Mouse (Mus musculus): ENCODE results near the gene Klf13. TPM values are rescaled to one million over a fixed set of nuclear protein-coding genes. Genes with fewer than 3 reads are reported as not detected.

Gene Klf13
- total RNA-seq, 2 experiments from 2014 or later: 161 to 167 TPM

GRCm38 (mm10) chr7:63895223-63895622, 43.5 kb downstream of the Klf13 start:
- intact Hi-C loops (cut with DNase I): no loop called here
- no peak for DNase-seq (ENCODE audit: low spot score in 2 of 2)

DNA sequence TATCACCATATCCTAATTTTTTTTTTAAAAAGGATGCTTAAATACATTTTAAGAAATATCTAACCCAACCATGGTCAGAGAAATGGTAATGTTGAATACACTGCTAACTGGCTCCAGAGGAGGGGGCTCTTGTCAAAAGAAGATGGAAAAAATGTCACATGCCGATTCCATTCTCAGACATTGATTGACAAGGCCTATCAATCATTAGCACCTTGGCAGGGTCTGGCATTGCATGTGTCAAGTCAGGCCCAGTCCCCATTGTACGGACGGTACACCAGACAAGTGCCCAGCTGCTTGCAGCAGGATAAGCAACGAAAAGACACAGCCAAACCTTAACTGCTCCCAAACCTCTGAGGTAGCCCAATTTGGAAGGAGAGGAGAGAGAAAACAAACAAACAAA, 44.1 kb downstream of the Klf13 start:
- intact Hi-C loops (cut with DNase I): no loop called here

DNA sequence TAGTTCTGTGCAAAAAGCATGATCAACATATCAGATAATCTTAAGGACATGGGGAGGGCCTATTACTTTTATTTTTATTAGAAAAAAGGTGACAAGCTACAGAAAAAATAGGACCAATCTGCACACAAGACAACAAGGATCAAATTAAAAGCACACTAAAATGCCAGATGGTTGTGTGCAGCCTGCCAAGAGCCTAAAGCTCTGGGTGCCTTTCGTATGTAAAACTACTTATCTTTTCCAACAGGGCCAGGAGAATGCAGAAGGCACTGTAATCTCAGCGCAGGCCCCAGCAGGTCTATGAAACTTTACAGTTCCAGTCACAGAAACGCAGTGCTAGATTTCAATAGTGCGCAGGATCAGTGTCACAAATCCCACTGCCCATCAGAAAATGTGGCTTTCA, 45.0 kb downstream of the Klf13 start:
- no peak for DNase-seq (ENCODE audit: low spot score in 2 of 2)
- intact Hi-C loops (cut with DNase I): loop anchor here (1.0 kb wide), 1 partner anchor 35 kb away; no protein-coding TSS in a partner anchor

More for the DNA sequence above, 44.1 kb downstream of the Klf13 start:
- DNase-seq (ENCODE audit: low spot score in 2 of 2): no peak

DNA sequence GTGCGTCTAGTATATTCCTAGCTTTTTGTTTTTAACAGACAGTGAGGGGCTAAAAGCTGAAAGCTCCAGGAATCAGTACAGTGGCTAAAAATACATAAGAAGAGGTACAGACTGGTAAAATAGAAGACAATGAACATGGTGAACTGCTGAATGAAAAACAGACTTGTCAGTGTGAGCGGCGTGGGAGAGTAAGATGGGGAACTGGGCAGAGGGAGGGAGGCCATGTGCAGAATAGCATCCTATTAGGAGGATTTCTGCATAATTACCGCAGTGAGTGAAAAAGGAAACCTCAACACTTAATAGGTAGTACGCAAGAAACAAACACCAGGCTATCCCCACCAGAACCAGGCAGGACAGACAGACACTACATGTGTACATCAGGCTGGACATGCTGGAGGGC, 45.5 kb downstream of the Klf13 start:
- intact Hi-C loops (cut with DNase I): loop anchor here (1.0 kb wide), 1 partner anchor 35 kb away; no protein-coding TSS in a partner anchor
- DNase-seq (ENCODE audit: low spot score in 2 of 2): peak in 1 of 2 experiments; percentile 45

- intact Hi-C loops (cut with DNase I): no loop called here
- no peak for DNase-seq (ENCODE audit: low spot score in 2 of 2)
Measured at GRCm38 (mm10) chr7:63891488-63892075, 47.1 kb downstream of the Klf13 start.

- peak in 1 of 2 experiments; percentile 1 for DNase-seq (ENCODE audit: low spot score in 2 of 2)
- intact Hi-C loops (cut with DNase I): no loop called here
Measured at GRCm38 (mm10) chr7:63889116-63889975, 49.4 kb downstream of the Klf13 start.

- intact Hi-C loops (cut with DNase I): no loop called here
- no peak for DNase-seq (ENCODE audit: low spot score in 2 of 2)
Measured at GRCm38 (mm10) chr7:63888674-63889073, 50.0 kb downstream of the Klf13 start.

DNA sequence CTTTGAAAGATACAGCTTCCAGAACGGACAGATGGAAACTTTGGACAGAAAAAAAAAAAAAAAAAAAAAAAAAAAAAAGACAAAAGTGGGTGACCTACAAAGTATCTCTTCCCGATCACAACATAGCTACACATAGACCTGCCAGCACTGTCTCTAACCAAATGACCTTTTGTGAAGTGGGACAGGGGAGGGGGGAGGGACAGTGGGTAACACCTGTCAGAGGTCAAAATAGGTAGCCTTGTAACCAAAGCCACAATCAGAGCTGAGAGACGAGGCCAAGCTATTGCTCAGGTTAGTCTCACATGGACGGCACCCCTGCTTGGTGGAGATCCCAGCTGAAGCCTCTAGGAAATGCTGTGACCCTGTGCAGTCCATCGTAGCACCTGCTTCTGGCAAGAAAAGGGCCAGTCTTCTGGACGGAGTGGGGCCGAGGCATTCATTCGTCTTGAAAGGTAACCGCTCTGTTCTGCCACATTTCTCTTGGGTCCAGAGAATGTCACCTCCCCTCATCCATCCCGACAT, 51.1 kb downstream of the Klf13 start:
- no peak for DNase-seq (ENCODE audit: low spot score in 2 of 2)
- intact Hi-C loops (cut with DNase I): no loop called here

GRCm38 (mm10) chr7:63887034-63887551, 51.6 kb downstream of the Klf13 start:
- intact Hi-C loops (cut with DNase I): no loop called here
- no peak for DNase-seq (ENCODE audit: low spot score in 2 of 2)

DNA sequence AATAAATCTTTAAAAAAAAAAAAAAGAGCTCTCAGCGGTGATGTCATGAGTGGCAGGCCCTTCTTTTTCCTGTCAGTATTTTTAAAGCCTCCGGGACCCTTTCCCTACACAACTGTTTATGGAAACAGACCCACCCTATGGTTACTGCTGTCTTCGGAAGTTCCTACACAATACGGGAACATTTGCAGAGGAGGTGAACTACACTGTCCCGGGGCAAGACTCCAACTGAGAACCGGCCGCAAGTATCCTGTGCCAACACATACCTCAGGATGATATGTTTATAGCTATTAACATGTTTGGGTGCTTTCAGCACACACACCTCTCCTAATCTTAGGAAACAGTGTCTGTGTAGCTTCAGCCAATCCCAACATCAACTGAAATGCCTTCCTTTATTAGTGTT, 53.7 kb downstream of the Klf13 start:
- DNase-seq (ENCODE audit: low spot score in 2 of 2): no peak
- intact Hi-C loops (cut with DNase I): no loop called here

DNA sequence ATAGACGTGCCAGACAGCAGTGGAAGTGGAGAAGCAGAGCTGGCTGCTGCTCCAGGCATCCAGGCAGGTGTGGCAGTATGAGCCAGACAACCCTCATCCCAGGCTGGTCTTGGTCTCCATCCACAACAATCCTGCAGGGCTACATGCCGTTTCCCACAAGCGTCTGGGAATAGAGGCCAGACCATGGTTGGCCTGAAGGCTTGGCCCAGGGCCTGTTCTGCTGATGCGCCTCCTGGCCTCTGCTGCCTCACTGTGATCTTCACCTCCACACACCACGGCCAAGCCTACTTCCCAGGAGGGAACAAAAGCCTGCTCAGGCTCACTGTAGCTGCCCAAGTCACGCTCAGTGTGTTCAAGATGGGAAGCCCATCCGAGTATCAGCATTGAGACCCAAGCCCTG, 56.0 kb downstream of the Klf13 start:
- no peak for DNase-seq (ENCODE audit: low spot score in 2 of 2)
- intact Hi-C loops (cut with DNase I): no loop called here

DNA sequence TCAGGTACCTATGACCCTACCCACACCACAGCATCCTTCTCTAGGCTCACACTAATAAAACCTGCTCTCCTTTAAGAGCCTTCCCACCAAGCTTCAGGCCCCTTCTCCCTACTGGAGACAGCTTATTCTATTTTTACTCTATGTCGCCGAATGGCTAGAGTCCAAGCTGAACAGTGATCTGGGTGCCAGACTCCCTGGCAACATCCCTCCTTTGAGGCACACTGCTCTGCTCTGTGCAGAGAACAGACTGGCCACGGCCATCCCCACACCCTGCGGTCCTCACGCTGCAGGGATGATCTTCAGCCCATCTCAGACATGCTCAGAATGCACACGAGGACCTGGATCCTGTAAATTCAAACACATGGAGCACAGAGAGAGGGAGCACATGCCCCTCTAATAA, 59.1 kb downstream of the Klf13 start:
- DNase-seq (ENCODE audit: low spot score in 2 of 2): peak in 1 of 2 experiments; percentile 61
- intact Hi-C loops (cut with DNase I): no loop called here

GRCm38 (mm10) chr7:63877610-63878009, 61.1 kb downstream of the Klf13 start:
- no peak for DNase-seq (ENCODE audit: low spot score in 2 of 2)
- intact Hi-C loops (cut with DNase I): no loop called here

- intact Hi-C loops (cut with DNase I): no loop called here
Measured at GRCm38 (mm10) chr7:63876640-63877039, 62.1 kb downstream of the Klf13 start.

DNA sequence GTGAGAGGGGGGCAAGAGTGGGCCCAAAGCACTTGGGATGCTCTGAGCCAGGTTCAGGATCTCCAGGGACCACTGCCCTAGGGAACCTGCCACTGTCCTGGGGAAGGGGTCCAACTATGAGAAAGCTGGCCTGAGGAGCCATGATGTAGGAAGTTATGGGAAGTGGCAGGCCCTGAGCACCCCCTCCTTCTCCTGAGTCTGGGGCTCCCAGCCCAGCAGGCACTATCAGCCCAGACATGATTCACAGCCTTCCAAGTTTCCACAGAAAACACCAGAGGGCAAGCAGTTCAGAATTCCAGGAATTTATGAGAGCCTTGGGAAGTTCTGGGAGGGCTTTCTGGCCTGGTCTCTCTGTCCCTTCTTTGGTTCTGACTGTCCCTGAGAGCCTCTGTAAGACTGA, 63.0 kb downstream of the Klf13 start:
- no peak for DNase-seq (ENCODE audit: low spot score in 2 of 2)
- intact Hi-C loops (cut with DNase I): no loop called here

More at GRCm38 (mm10) chr7:63876640-63877039, 62.1 kb downstream of the Klf13 start:
- no peak for DNase-seq (ENCODE audit: low spot score in 2 of 2)

GRCm38 (mm10) chr7:63873880-63874279, 64.8 kb downstream of the Klf13 start:
- intact Hi-C loops (cut with DNase I): no loop called here

GRCm38 (mm10) chr7:63871698-63872097, 67.0 kb downstream of the Klf13 start:
- intact Hi-C loops (cut with DNase I): no loop called here
- DNase-seq (ENCODE audit: low spot score in 2 of 2): no peak

More at GRCm38 (mm10) chr7:63873880-63874279, 64.8 kb downstream of the Klf13 start:
- DNase-seq (ENCODE audit: low spot score in 2 of 2): no peak

DNA sequence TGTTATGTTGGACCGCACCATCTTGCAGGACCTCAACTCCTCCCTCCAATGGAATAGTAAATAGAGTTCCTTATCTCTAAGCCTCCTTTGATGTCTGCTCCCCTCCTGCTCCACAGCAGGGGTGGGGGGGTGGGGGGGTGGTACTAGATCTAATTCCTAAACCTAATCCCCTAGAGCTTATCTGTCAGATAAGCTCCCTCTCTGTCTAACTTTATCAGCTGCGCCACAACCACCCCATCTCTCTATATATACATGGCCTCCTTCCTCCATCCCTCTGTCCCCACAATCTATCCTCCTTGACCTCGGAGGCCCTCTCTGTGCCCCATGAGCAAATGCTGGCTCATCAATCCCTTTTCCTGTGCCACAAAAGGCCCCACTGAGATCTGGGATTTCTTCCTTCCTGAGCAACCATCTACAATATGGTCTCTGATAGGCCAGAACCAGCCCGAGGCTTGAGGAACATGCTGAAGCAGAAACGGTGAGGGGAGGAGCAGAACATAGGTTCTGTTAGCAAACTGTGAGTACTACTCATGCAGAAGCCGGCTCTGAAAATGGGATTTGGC, 70.3 kb downstream of the Klf13 start:
- intact Hi-C loops (cut with DNase I): no loop called here
- DNase-seq (ENCODE audit: low spot score in 2 of 2): no peak

- intact Hi-C loops (cut with DNase I): no loop called here
Measured at GRCm38 (mm10) chr7:63865911-63866310, 72.8 kb downstream of the Klf13 start.

DNA sequence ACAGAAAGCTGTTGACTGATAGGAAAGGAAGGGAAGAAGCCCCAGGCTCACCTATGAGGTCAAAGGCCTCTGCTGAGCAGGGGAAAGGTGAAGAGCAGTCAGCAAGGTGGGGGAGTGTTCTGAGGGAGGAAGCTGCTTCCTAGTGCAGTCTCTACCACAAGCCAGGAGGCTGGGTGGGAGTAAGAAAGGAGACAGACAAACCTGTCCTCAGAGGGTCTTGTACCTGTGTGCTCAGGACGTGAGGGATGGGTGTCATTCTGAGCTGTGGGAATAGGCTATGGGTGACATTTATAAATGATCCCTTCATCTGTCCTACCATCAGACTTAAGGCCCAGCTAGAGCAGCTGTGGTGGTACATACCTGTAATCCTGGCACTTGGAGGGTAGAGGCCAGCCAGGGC, 75.7 kb downstream of the Klf13 start:
- intact Hi-C loops (cut with DNase I): no loop called here
- DNase-seq (ENCODE audit: low spot score in 2 of 2): no peak

More at GRCm38 (mm10) chr7:63865911-63866310, 72.8 kb downstream of the Klf13 start:
- no peak for DNase-seq (ENCODE audit: low spot score in 2 of 2)

Measured in left cerebral cortex, postnatal 25 days (tissue).